Mouse (Mus musculus): ENCODE results near the gene Tlk2. TPM values are rescaled to one million over a fixed set of nuclear protein-coding genes. Genes with fewer than 3 reads are reported as not detected.

Tlk2 gene
- polyA plus RNA-seq, 1 experiment from 2014 or later = 27.8 TPM

- ATAC-seq (ENCODE audit: low read depth) = peak; percentile 34; the same call in 1 of the 2 replicates
- H3K27ac ChIP-seq (ENCODE audit: low read depth, low read length) = no peak overlapping the region
- 62% methylated on average over 24 of the region's 24 CpGs for WGBS
Observed at GRCm38 (mm10) chr11:105311291-105311975, 132.8 kb downstream of the Tlk2 start.

GRCm38 (mm10) chr11:105312311-105312942 lies 133.8 kb downstream of the Tlk2 start:
- H3K4me2 ChIP-seq (ENCODE audit: low read depth, low read length) = no peak overlapping the region
- H3K4me3 ChIP-seq (ENCODE audit: low read depth, low read length) = no peak overlapping the region
- no peak for ATAC-seq (ENCODE audit: low read depth)
- 67% methylated on average over 12 of the region's 12 CpGs for WGBS
- H3K36me3 ChIP-seq (ENCODE audit: control insufficient read depth, insufficient read depth, low read length) = no peaks in the 10 kb centered on the region
- H3K4me1 ChIP-seq (ENCODE audit: control insufficient read depth, insufficient read depth, low read length) = peaks cover 12% of the 10 kb centered on the region; the same call in 1 of the 2 replicates
- H3K27ac ChIP-seq (ENCODE audit: low read depth, low read length) = no peak overlapping the region
- no peak overlapping the region for H3K9ac ChIP-seq (replicated peaks; ENCODE audit: low read depth, low read length)
- no peaks in the 10 kb centered on the region for H3K27me3 ChIP-seq (ENCODE audit: control insufficient read depth, insufficient read depth, low read length)
- no peaks in the 10 kb centered on the region for H3K9me3 ChIP-seq (ENCODE audit: control insufficient read depth, low read length)

More at GRCm38 (mm10) chr11:105311291-105311975, 132.8 kb downstream of the Tlk2 start:
- H3K9ac ChIP-seq (replicated peaks; ENCODE audit: low read depth, low read length) = no peak overlapping the region
- H3K36me3 ChIP-seq (ENCODE audit: control insufficient read depth, insufficient read depth, low read length) = no peaks in the 10 kb centered on the region
- H3K4me3 ChIP-seq (ENCODE audit: low read depth, low read length) = no peak overlapping the region
- H3K4me2 ChIP-seq (ENCODE audit: low read depth, low read length) = no peak overlapping the region
- H3K27me3 ChIP-seq (ENCODE audit: control insufficient read depth, insufficient read depth, low read length) = no peaks in the 10 kb centered on the region
- peaks cover 12% of the 10 kb centered on the region; the same call in 1 of the 2 replicates for H3K4me1 ChIP-seq (ENCODE audit: control insufficient read depth, insufficient read depth, low read length)
- no peaks in the 10 kb centered on the region for H3K9me3 ChIP-seq (ENCODE audit: control insufficient read depth, low read length)

- Histone ChIP-seq H3K4me3 (ENCODE audit: low read depth, low read length) (no peak overlapping the region), H3K9ac (replicated peaks; ENCODE audit: low read depth, low read length) (no peak overlapping the region), H3K4me2 (ENCODE audit: low read depth, low read length) (no peak overlapping the region), H3K36me3 (ENCODE audit: control insufficient read depth, insufficient read depth, low read length) (no peaks in the 10 kb centered on the region), H3K9me3 (ENCODE audit: control insufficient read depth, low read length) (no peaks in the 10 kb centered on the region), H3K4me1 (ENCODE audit: control insufficient read depth, insufficient read depth, low read length) (peaks cover 12% of the 10 kb centered on the region; the same call in 1 of the 2 replicates), H3K27ac (ENCODE audit: low read depth, low read length) (no peak overlapping the region; the same call in 1 of the 2 replicates), H3K27me3 (ENCODE audit: control insufficient read depth, insufficient read depth, low read length) (no peaks in the 10 kb centered on the region)
- 58% methylated on average over 10 of the region's 10 CpGs for WGBS
- ATAC-seq (ENCODE audit: low read depth) = no peak
Observed at GRCm38 (mm10) chr11:105312972-105313632, 134.5 kb downstream of the Tlk2 start.

- H3K27ac ChIP-seq (ENCODE audit: low read depth, low read length) = no peak overlapping the region; the same call in 1 of the 2 replicates
- no peak for ATAC-seq (ENCODE audit: low read depth)
- H3K9ac ChIP-seq (replicated peaks; ENCODE audit: low read depth, low read length) = no peak overlapping the region
- H3K9me3 ChIP-seq (ENCODE audit: control insufficient read depth, low read length) = no peaks in the 10 kb centered on the region
- H3K4me1 ChIP-seq (ENCODE audit: control insufficient read depth, insufficient read depth, low read length) = peaks cover 12% of the 10 kb centered on the region; the same call in 1 of the 2 replicates
- H3K4me2 ChIP-seq (ENCODE audit: low read depth, low read length) = no peak overlapping the region
- no peaks in the 10 kb centered on the region for H3K36me3 ChIP-seq (ENCODE audit: control insufficient read depth, insufficient read depth, low read length)
- 38% methylated on average over 8 of the region's 8 CpGs for WGBS
- no peaks in the 10 kb centered on the region for H3K27me3 ChIP-seq (ENCODE audit: control insufficient read depth, insufficient read depth, low read length)
- no peak overlapping the region for H3K4me3 ChIP-seq (ENCODE audit: low read depth, low read length)
Observed at GRCm38 (mm10) chr11:105313633-105314014, 135.0 kb downstream of the Tlk2 start.

- H3K36me3 ChIP-seq (ENCODE audit: control insufficient read depth, insufficient read depth, low read length) = no peaks in the 10 kb centered on the region
- no peak overlapping the region for H3K4me2 ChIP-seq (ENCODE audit: low read depth, low read length)
- no peak overlapping the region for H3K4me3 ChIP-seq (ENCODE audit: low read depth, low read length)
- H3K27me3 ChIP-seq (ENCODE audit: control insufficient read depth, insufficient read depth, low read length) = no peaks in the 10 kb centered on the region
- no peak overlapping the region for H3K9ac ChIP-seq (replicated peaks; ENCODE audit: low read depth, low read length)
- no peaks in the 10 kb centered on the region for H3K9me3 ChIP-seq (ENCODE audit: control insufficient read depth, low read length)
- peaks cover 12% of the 10 kb centered on the region; the same call in 1 of the 2 replicates for H3K4me1 ChIP-seq (ENCODE audit: control insufficient read depth, insufficient read depth, low read length)
- 71% methylated on average over 8 of the region's 8 CpGs for WGBS
- no peak for ATAC-seq (ENCODE audit: low read depth)
- H3K27ac ChIP-seq (ENCODE audit: low read depth, low read length) = no peak overlapping the region
Observed at GRCm38 (mm10) chr11:105315296-105315695, 136.7 kb downstream of the Tlk2 start.

GRCm38 (mm10) chr11:105316121-105316520 lies 137.5 kb downstream of the Tlk2 start:
- H3K9me3 ChIP-seq (ENCODE audit: control insufficient read depth, low read length) = no peaks in the 10 kb centered on the region
- no peak overlapping the region for H3K4me2 ChIP-seq (ENCODE audit: low read depth, low read length)
- no peaks in the 10 kb centered on the region for H3K27me3 ChIP-seq (ENCODE audit: control insufficient read depth, insufficient read depth, low read length)
- H3K27ac ChIP-seq (ENCODE audit: low read depth, low read length) = no peak overlapping the region
- peaks cover 12% of the 10 kb centered on the region; the same call in 1 of the 2 replicates for H3K4me1 ChIP-seq (ENCODE audit: control insufficient read depth, insufficient read depth, low read length)
- ATAC-seq (ENCODE audit: low read depth) = no peak
- H3K4me3 ChIP-seq (ENCODE audit: low read depth, low read length) = no peak overlapping the region
- no peaks in the 10 kb centered on the region for H3K36me3 ChIP-seq (ENCODE audit: control insufficient read depth, insufficient read depth, low read length)
- 96% methylated on average over 4 of the region's 4 CpGs for WGBS
- no peak overlapping the region for H3K9ac ChIP-seq (replicated peaks; ENCODE audit: low read depth, low read length)

- no peak overlapping the region for H3K27ac ChIP-seq (ENCODE audit: low read depth, low read length)
- H3K9ac ChIP-seq (replicated peaks; ENCODE audit: low read depth, low read length) = no peak overlapping the region
- no peaks in the 10 kb centered on the region for H3K36me3 ChIP-seq (ENCODE audit: control insufficient read depth, insufficient read depth, low read length)
- peaks cover 5% of the 10 kb centered on the region; the same call in 1 of the 2 replicates for H3K4me1 ChIP-seq (ENCODE audit: control insufficient read depth, insufficient read depth, low read length)
- H3K9me3 ChIP-seq (ENCODE audit: control insufficient read depth, low read length) = no peaks in the 10 kb centered on the region
- no peak for ATAC-seq (ENCODE audit: low read depth)
- WGBS = 95% methylated on average over 6 of the region's 6 CpGs
- no peak overlapping the region for H3K4me2 ChIP-seq (ENCODE audit: low read depth, low read length)
- H3K27me3 ChIP-seq (ENCODE audit: control insufficient read depth, insufficient read depth, low read length) = no peaks in the 10 kb centered on the region
- H3K4me3 ChIP-seq (ENCODE audit: low read depth, low read length) = no peak overlapping the region
Observed at GRCm38 (mm10) chr11:105317769-105318168, 139.2 kb downstream of the Tlk2 start.

- H3K4me2 ChIP-seq (ENCODE audit: low read depth, low read length) = no peak overlapping the region
- H3K4me1 ChIP-seq (ENCODE audit: control insufficient read depth, insufficient read depth, low read length) = no peaks in the 10 kb centered on the region
- no peaks in the 10 kb centered on the region for H3K9me3 ChIP-seq (ENCODE audit: control insufficient read depth, low read length)
- no peak overlapping the region for H3K9ac ChIP-seq (replicated peaks; ENCODE audit: low read depth, low read length)
- no peak overlapping the region for H3K27ac ChIP-seq (ENCODE audit: low read depth, low read length)
- H3K27me3 ChIP-seq (ENCODE audit: control insufficient read depth, insufficient read depth, low read length) = no peaks in the 10 kb centered on the region
- H3K4me3 ChIP-seq (ENCODE audit: low read depth, low read length) = no peak overlapping the region
- H3K36me3 ChIP-seq (ENCODE audit: control insufficient read depth, insufficient read depth, low read length) = no peaks in the 10 kb centered on the region
- ATAC-seq (ENCODE audit: low read depth) = no peak
- 89% methylated on average over 2 of the region's 2 CpGs for WGBS
Observed at GRCm38 (mm10) chr11:105321090-105321489, 142.5 kb downstream of the Tlk2 start.

GRCm38 (mm10) chr11:105323530-105323929 lies 144.9 kb downstream of the Tlk2 start:
- H3K9me3 ChIP-seq (ENCODE audit: control insufficient read depth, low read length) = no peaks in the 10 kb centered on the region
- no peak overlapping the region for H3K4me3 ChIP-seq (ENCODE audit: low read depth, low read length)
- H3K27ac ChIP-seq (ENCODE audit: low read depth, low read length) = no peak overlapping the region
- no peak overlapping the region for H3K9ac ChIP-seq (replicated peaks; ENCODE audit: low read depth, low read length)
- H3K4me2 ChIP-seq (ENCODE audit: low read depth, low read length) = no peak overlapping the region
- no peaks in the 10 kb centered on the region for H3K27me3 ChIP-seq (ENCODE audit: control insufficient read depth, insufficient read depth, low read length)
- no peak for ATAC-seq (ENCODE audit: low read depth)
- no peaks in the 10 kb centered on the region for H3K4me1 ChIP-seq (ENCODE audit: control insufficient read depth, insufficient read depth, low read length)
- no peaks in the 10 kb centered on the region for H3K36me3 ChIP-seq (ENCODE audit: control insufficient read depth, insufficient read depth, low read length)
- WGBS = 93% methylated on average over 5 of the region's 5 CpGs

All from neural tube, embryonic 14.5 days (tissue).